Mouse (Mus musculus) urinary bladder, postnatal 4 days (tissue): Measurements from ENCODE around the gene Ryr2.

ENCODE experiments used
- DNase-seq, 2 experiments: peaks; one replicate each; pipeline ENCODE4 v3.0.0; 2021 to 2022; ENCODE audit warnings: low spot score in 2 of 2

Ryr2 gene

GRCm38 (mm10) chr13:11545841-11546240, 560.9 kb downstream of the Ryr2 start:
- no peak for DNase-seq

GRCm38 (mm10) chr13:11542546-11542945, 564.2 kb downstream of the Ryr2 start:
- no peak for DNase-seq

- no peak for DNase-seq
Measured at GRCm38 (mm10) chr13:11536851-11537250, 569.9 kb downstream of the Ryr2 start.

GRCm38 (mm10) chr13:11535874-11536273, 570.9 kb downstream of the Ryr2 start:
- no peak for DNase-seq

- DNase-seq: no peak
Measured at GRCm38 (mm10) chr13:11533265-11533664, 573.5 kb downstream of the Ryr2 start.

GRCm38 (mm10) chr13:11532014-11532890, 574.5 kb downstream of the Ryr2 start:
- no peak for DNase-seq

- DNase-seq: no peak
Measured at GRCm38 (mm10) chr13:11523612-11524011, 583.1 kb downstream of the Ryr2 start.

GRCm38 (mm10) chr13:11520765-11521164, 586.0 kb downstream of the Ryr2 start:
- DNase-seq: no peak

- DNase-seq: no peak
Measured at GRCm38 (mm10) chr13:11511540-11512177, 595.1 kb downstream of the Ryr2 start.
